Mouse (Mus musculus) neural tube, embryonic 15.5 days (tissue): ENCODE data around the gene Rcn3. TPM values are rescaled to one million over a fixed set of nuclear protein-coding genes. Genes with fewer than 3 reads are reported as not detected.

Experiments
- ATAC-seq: fragments of 200-750 bp; cut with Nextera tagmentation; 2 replicates; pipeline ENCODE4 v1.8.0; 2017; ENCODE audit warnings: mild to moderate bottlenecking, moderate TSS enrichment, moderate library complexity; ENCODE audit not compliant: low FRiP score
- H3K27ac ChIP-seq: fragments of 300-500 bp; sonication (generic); replicated peaks from 2 replicates; pipeline ENCODE4 v1.5.1; 2015; ENCODE audit warnings: mild to moderate bottlenecking, inconsistent platforms
- H3K27me3 ChIP-seq: fragments of 300-500 bp; sonication (generic); replicated peaks from 2 replicates; pipeline ENCODE4 v1.6.1; 2015; ENCODE audit warnings: inconsistent platforms
- H3K36me3 ChIP-seq: fragments of 300-500 bp; sonication (generic); 2 replicates; pipeline ENCODE4 v1.6.1; 2015; ENCODE audit warnings: inconsistent platforms
- H3K4me1 ChIP-seq: fragments of 300-500 bp; sonication (generic); 2 replicates; pipeline ENCODE4 v1.6.1; 2015; ENCODE audit warnings: inconsistent platforms
- H3K4me2 ChIP-seq: fragments of 300-500 bp; sonication (generic); 2 replicates; pipeline ENCODE4 v1.6.1; 2015; ENCODE audit warnings: inconsistent platforms, mild to moderate bottlenecking, moderate library complexity
- H3K4me3 ChIP-seq: fragments of 300-500 bp; sonication (generic); replicated peaks from 2 replicates; pipeline ENCODE4 v1.5.1; 2015; ENCODE audit warnings: mild to moderate bottlenecking, inconsistent platforms
- H3K9ac ChIP-seq: fragments of 300-500 bp; sonication (generic); replicated peaks from 2 replicates; pipeline ENCODE4 v1.6.1; 2015; ENCODE audit warnings: mild to moderate bottlenecking, inconsistent platforms
- H3K9me3 ChIP-seq: fragments of 300-500 bp; sonication (generic); replicated peaks from 2 replicates; pipeline ENCODE4 v1.6.1; 2016; ENCODE audit warnings: inconsistent platforms
- WGBS: fragments of 180-500 bp; shearing (Covaris S2); methylation state at CpG from one replicate; pipeline ENCODE4 v1.1.7; 2015; ENCODE audit warnings: mixed read lengths; 5-methylcytosine and 5-hydroxymethylcytosine counted together
- polyA plus RNA-seq: library from polyadenylated mRNA; unstranded; fragments of >200 nt; fragmentation: Nextera tagmentation; extraction: Ambion mirVana; gene quantifications from 2 replicates; pipeline ENCODE4 v1.2.1, GENCODE M21; 2015

Gene Rcn3
- polyA plus RNA-seq, 1 experiment from 2014 or later = 112 TPM

DNA sequence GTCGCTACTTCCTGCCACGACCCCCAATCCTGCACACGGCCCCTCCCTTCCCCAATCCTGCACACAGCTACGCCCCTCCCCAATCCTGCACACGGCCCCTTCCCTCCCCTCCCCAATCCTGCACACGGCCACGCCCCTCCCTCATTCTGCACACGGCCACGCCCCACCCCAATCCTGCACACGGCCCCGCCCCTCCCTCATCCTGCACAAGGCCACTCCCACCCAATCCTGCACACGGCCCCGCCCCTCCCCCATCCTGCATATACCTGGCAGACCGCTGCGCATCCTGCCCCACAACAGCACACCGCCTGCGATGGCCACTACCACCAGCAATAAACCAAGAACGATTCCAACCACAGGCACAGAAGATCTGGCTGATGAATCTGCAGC lies 1.5 kb upstream of the Rcn3 start:
- Histone ChIP-seq H3K27me3 (no peaks in the 10 kb centered on the region), H3K4me3 (no peak overlapping the region), H3K4me2 (no peak overlapping the region), H3K27ac (no peak overlapping the region), H3K36me3 (no peaks in the 10 kb centered on the region), H3K9ac (no peak overlapping the region), H3K9me3 (no peaks in the 10 kb centered on the region), H3K4me1 (peaks cover 18% of the 10 kb centered on the region)
- no peak for ATAC-seq
- 33% methylated on average over 18 of the region's 18 CpGs for WGBS

GRCm38 (mm10) chr7:45092828-45093515 lies 951 bp upstream of the Rcn3 start:
- no peak overlapping the region for H3K27ac ChIP-seq
- H3K4me3 ChIP-seq = no peak overlapping the region
- no peaks in the 10 kb centered on the region for H3K36me3 ChIP-seq
- no peak overlapping the region for H3K9ac ChIP-seq
- peaks cover 18% of the 10 kb centered on the region for H3K4me1 ChIP-seq
- H3K9me3 ChIP-seq = no peaks in the 10 kb centered on the region
- H3K27me3 ChIP-seq = no peaks in the 10 kb centered on the region
- 61% methylated on average over 12 of the region's 12 CpGs for WGBS
- no peak for ATAC-seq
- no peak overlapping the region for H3K4me2 ChIP-seq

- peak overlapping the region; percentile 41 for H3K4me3 ChIP-seq
- H3K4me2 ChIP-seq = peak overlapping the region; percentile 64
- H3K9me3 ChIP-seq = no peaks in the 10 kb centered on the region
- ATAC-seq = peak; percentile 62
- peaks cover 18% of the 10 kb centered on the region for H3K4me1 ChIP-seq
- H3K9ac ChIP-seq = peak overlapping the region; percentile 49
- H3K27ac ChIP-seq = peak overlapping the region; percentile 18; the same call in 1 of the 2 replicates
- no peaks in the 10 kb centered on the region for H3K36me3 ChIP-seq
- WGBS = 19% methylated on average over 35 of the region's 35 CpGs
- H3K27me3 ChIP-seq = no peaks in the 10 kb centered on the region
Measured at GRCm38 (mm10) chr7:45091001-45091990, 725 bp downstream of the Rcn3 start.

DNA sequence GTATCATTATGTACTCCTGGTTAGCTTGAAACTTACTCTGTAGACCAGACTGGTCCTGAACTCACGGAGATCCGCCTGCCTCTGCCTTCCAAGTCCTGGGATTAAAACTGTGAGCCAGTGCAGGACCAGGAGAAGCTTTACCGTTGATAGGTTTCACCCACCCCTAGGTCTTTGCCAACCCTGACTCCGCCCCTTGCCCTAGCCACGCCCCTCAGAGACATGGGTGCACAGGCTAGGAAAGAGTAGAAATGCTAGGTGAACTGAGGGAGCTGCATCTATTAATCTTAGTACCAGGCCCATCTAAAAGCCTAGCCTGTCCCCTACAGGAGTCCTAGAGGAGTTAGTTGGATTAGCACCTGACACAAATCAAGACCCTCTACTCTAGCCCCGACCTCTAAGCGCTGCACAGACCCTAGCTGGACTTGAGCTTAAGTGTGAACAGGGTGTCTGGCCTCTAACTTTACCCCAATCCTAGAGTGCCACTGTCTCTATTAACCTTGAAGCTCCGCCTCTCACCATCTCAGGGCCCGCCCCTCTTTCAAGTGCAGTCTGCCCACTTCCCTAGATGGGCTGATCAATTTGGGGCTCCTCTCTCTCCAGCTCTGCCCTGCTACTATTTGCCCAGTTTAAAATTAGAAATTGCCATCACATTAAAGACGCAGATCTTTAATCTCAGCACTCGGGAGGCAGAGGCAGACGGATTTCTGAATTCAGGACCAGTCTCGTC lies 1.6 kb downstream of the Rcn3 start:
- Histone ChIP-seq H3K36me3 (no peaks in the 10 kb centered on the region), H3K9me3 (no peaks in the 10 kb centered on the region), H3K27me3 (no peaks in the 10 kb centered on the region), H3K4me3 (peak overlapping the region; percentile 41; the same call in 1 of the 2 replicates), H3K9ac (no peak overlapping the region), H3K4me1 (peaks cover 18% of the 10 kb centered on the region), H3K27ac (no peak overlapping the region), H3K4me2 (peak overlapping the region; percentile 64)
- 83% methylated on average over 13 of the region's 13 CpGs for WGBS
- no peak for ATAC-seq

- no peak overlapping the region for H3K4me3 ChIP-seq
- no peak overlapping the region for H3K4me2 ChIP-seq
- H3K36me3 ChIP-seq = no peaks in the 10 kb centered on the region
- H3K9ac ChIP-seq = no peak overlapping the region
- H3K9me3 ChIP-seq = no peaks in the 10 kb centered on the region
- H3K4me1 ChIP-seq = peaks cover 18% of the 10 kb centered on the region
- H3K27me3 ChIP-seq = no peaks in the 10 kb centered on the region
- H3K27ac ChIP-seq = no peak overlapping the region
- no peak for ATAC-seq
- WGBS = 94% methylated on average over 17 of the region's 17 CpGs
Measured at GRCm38 (mm10) chr7:45088597-45088996, 3.4 kb downstream of the Rcn3 start.

DNA sequence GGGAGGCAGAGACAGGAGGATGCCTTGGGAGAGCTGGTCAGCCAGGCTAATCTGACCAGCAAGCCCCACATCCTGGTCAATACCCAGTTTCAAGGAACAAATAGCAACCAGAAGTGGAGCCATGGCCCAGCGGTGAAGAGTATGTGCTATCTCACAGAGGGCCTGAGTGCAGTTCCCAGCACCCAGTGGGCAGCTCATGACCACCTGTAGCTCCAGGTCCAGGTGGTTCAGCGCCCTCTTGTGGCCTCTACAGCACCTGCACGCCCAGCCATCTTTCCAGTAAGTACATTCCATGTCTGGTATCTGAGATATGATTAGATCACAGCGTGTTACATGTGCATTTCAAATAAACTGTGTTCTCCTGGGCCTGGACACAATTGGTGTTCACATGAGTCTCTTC lies 5.9 kb downstream of the Rcn3 start:
- H3K9ac ChIP-seq = no peak overlapping the region

DNA sequence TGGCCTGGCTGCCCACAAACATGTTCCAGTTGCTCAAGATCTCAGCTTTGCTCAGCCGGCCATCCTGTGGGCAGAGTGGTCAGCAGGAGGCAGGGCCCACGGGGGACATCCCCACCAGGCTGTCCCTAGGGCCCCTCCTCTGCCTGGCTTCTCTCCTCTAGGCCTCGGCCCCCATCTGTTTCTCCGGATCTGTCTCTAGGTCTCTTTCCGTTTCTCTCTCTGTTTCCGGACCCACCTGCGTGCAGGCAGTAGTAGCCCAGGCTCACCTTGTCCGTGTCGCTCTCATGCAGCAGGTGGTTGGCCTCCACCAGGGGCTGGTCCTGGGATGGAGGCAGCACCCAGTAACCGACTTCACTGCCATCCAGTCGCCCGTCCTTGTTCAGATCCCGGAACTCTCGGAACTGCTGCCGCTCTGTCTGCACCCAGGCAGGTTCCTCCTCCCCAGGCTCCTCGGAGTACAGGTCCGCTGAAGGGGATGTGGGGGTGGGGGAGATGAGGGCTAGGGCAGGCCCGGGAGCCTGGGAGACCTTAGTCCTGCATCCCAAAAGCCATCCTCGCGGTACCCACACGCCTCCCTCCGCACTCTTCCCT lies 8.6 kb downstream of the Rcn3 start:
- Histone ChIP-seq H3K4me2 (no peak overlapping the region), H3K27ac (no peak overlapping the region), H3K27me3 (no peaks in the 10 kb centered on the region), H3K36me3 (no peaks in the 10 kb centered on the region), H3K9ac (no peak overlapping the region), H3K4me1 (peaks cover 14% of the 10 kb centered on the region), H3K9me3 (no peaks in the 10 kb centered on the region), H3K4me3 (no peak overlapping the region)
- 87% methylated on average over 22 of the region's 22 CpGs for WGBS
- ATAC-seq = no peak

More for the DNA sequence above, 5.9 kb downstream of the Rcn3 start:
- Histone ChIP-seq H3K27ac (no peak overlapping the region), H3K4me3 (no peak overlapping the region), H3K9me3 (no peaks in the 10 kb centered on the region), H3K4me2 (no peak overlapping the region), H3K27me3 (no peaks in the 10 kb centered on the region), H3K4me1 (peaks cover 10% of the 10 kb centered on the region), H3K36me3 (no peaks in the 10 kb centered on the region)
- WGBS = 83% methylated on average over 4 of the region's 4 CpGs
- no peak for ATAC-seq

- no peaks in the 10 kb centered on the region for H3K36me3 ChIP-seq
- H3K9me3 ChIP-seq = no peaks in the 10 kb centered on the region
- no peaks in the 10 kb centered on the region for H3K27me3 ChIP-seq
- H3K9ac ChIP-seq = peak overlapping the region; percentile 10; the same call in 1 of the 2 replicates
- WGBS = 58% methylated on average over 25 of the region's 25 CpGs
- no peak overlapping the region for H3K4me2 ChIP-seq
- peak overlapping the region; percentile 70 for H3K27ac ChIP-seq
- no peak overlapping the region for H3K4me3 ChIP-seq
- peaks cover 14% of the 10 kb centered on the region for H3K4me1 ChIP-seq
- no peak for ATAC-seq
Measured at GRCm38 (mm10) chr7:45082401-45083299, 9.4 kb downstream of the Rcn3 start.

DNA sequence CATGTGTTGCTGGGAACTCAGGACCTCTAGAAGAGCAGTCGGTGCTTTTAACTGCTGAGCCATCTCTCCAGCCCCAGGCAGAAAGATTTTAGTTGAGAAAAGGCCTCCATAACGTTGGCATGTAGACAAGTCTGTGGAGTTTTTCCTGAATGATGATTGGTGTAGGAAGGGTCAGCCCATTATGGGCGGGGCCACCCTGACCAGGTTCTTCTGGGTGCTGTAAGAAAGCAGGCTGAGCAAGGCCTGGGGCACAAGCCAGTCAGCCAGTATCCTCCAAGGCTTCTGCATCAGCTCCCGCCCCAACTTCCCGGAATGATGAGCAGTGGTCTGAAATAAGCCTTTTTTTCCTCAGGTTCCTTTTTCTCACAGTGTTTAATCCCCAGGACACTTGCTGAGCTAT lies 11.0 kb downstream of the Rcn3 start:
- 55% methylated on average over 5 of the region's 5 CpGs for WGBS
- H3K9ac ChIP-seq = no peak overlapping the region
- no peak overlapping the region for H3K27ac ChIP-seq
- H3K27me3 ChIP-seq = no peaks in the 10 kb centered on the region
- H3K9me3 ChIP-seq = no peaks in the 10 kb centered on the region
- peaks cover 14% of the 10 kb centered on the region for H3K4me1 ChIP-seq
- H3K4me2 ChIP-seq = no peak overlapping the region
- peaks cover 12% of the 10 kb centered on the region for H3K36me3 ChIP-seq
- no peak for ATAC-seq
- H3K4me3 ChIP-seq = no peak overlapping the region

DNA sequence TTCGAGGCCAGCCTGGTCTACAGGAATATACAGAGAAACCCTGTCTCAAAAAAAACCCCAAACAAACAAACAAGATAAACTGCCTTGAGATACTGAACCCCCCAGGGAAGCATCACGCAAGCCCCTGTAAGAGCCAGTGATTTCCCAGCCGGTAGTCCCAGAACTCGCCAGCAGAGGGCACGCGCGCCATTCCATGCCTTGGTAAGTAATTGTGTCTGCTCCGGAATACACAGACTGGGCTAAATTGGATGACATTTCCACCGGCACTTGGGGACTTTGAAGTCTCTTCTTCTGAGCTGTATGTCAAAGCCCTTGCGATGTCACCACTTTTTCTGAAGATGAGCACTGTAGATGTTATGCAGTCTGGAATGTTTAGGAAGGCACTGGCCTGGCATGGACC lies 12.2 kb downstream of the Rcn3 start:
- 1% methylated on average over 10 of the region's 10 CpGs for WGBS
- no peaks in the 10 kb centered on the region for H3K27me3 ChIP-seq
- ATAC-seq = peak; percentile 74
- H3K4me2 ChIP-seq = no peak overlapping the region; the same call in 1 of the 2 replicates
- H3K4me1 ChIP-seq = peaks cover 14% of the 10 kb centered on the region
- H3K9ac ChIP-seq = no peak overlapping the region
- no peaks in the 10 kb centered on the region for H3K9me3 ChIP-seq
- H3K36me3 ChIP-seq = peaks cover 15% of the 10 kb centered on the region
- no peak overlapping the region for H3K27ac ChIP-seq
- H3K4me3 ChIP-seq = no peak overlapping the region
